Mouse (Mus musculus): ENCODE data around the gene Gramd1a.

Gene Gramd1a

GRCm38 (mm10) chr7:31098697-31099611, 56.7 kb downstream of the Gramd1a start:
- in situ Hi-C loops (cut with MboI, MseI) = no loop called here

- in situ Hi-C loops (cut with MboI, MseI) = no loop called here
These were observed 58.0 kb downstream of the Gramd1a start for GRCm38 (mm10) chr7:31097583-31098248.

DNA sequence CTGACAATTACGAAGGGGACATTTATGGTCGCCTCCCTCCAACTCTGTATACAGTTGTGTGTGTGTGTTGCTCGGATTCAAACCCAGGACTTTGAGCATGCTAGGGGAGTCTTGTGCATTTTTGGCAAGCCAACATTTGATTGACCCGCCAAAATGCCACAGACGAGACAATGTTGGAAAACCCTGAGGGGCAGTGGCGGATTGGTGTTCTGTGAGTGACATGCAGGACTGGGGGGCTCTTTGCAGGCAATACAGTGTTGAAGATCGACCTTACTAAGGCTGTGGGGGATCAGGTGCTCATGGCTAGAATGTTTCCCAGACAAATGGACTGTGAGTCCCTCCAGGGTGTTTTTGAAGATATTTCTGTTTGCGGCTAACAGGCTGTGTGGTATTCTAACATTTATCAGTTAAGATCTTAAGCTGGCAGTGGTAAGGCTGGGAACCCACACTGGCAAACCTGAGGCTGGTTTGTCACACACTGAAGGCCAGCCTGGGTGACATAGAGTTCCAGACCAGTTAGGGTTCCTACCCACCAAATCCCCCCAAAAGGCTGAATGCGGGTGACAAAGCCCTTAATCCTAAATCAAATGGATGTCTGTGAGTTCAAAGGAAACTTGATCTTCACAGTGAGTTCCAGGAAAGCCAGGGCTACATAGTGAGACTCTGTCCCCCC, 58.7 kb downstream of the Gramd1a start:
- in situ Hi-C loops (cut with MboI, MseI) = no loop called here

DNA sequence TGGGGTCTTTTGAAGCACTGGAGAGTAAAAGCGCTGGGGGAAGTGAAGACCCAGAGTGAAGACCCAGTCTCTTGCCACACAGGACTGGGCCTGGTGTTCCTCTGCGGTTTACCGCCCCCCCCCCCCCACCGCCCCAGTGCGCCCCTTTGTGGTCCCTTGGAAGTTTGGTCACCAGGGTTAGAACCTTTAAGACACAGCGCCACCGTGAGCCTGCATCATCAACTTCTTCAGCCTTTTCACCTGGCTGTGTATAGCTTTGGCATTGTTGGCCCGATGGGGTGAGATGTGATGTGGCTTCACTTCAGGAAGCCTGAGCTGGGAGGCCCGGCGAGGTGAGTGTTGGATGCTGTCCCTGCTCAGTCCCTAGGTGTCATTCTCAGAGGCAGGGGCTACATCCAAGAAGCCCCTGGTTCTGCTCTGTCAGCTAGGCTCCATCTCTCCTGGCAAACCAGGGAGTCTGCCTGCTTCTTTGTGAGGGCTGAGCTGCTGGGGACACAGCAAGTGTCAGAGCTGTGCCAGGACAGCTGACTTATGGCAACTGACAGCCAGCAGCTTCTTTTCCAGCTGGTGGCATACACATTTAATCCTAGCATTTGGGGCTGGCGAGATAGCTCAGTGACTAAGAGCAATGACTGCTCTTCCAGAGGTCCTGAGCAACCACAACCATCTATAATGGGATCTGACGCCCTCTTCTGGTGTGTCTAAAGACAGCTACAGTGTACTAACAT, 60.8 kb downstream of the Gramd1a start:
- in situ Hi-C loops (cut with MboI, MseI) = no loop called here

GRCm38 (mm10) chr7:31089721-31090120, 66.0 kb downstream of the Gramd1a start:
- in situ Hi-C loops (cut with MboI, MseI) = no loop called here

DNA sequence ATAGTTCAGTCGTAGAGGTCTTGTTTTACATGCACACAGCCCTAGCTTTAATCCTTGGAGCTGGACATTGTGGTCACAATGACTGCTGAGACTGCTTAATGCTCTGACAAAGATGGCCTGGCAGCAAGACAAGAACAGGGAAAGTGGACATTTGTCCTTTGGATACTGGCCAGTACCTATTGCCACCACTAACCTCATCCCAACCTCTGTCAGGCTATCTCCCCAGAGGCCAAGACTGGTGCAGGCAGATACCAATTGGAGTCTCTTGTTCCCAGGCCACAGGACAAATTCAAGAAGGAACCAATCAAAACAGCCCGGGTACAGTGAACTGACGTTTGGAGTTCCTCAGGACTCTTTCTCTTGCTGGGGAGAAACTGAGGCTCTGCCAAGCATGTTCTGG, 67.5 kb downstream of the Gramd1a start:
- in situ Hi-C loops (cut with MboI, MseI) = no loop called here

DNA sequence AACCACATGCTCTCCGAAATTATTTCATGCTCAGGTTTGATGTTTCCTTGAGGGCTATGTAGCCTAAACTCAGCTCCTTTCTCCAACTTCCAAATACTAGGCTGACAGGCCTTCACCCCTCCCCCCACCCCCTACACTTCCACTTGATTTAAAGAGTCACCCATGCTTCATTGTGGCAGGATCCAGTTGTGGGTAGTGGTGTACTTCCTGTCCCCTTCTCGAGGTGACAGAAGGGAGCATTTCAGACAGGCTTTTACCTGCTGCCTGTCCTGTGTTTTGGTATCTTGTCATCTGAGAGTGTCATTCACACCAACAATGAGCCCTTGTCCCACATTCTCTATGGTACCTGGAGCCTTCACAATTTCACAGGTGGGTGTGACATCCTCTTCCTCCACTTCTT, 68.4 kb downstream of the Gramd1a start:
- in situ Hi-C loops (cut with MboI, MseI) = no loop called here

GRCm38 (mm10) chr7:31086175-31086755, 69.4 kb downstream of the Gramd1a start:
- in situ Hi-C loops (cut with MboI, MseI) = no loop called here

DNA sequence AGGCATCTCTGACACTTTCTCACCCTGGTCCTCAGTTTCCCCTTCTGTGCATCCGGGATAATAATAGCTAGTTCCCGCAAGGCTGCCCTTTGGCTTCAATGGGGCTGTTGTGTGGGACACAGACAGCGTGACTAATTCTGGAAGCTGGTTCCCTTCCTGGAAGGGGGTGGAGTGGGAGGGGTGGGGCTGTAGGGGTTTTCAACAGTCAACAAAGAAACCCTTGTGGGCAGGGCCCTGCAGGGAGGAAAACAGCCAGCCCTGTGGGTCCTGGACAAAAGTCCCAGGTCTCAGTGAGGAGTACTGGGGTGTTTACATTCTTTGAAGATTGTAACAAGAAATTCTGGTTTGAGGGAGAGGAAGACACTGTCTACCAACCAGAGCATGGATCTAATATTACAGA, 70.5 kb downstream of the Gramd1a start:
- in situ Hi-C loops (cut with MboI, MseI) = no loop called here

GRCm38 (mm10) chr7:31084140-31084539, 71.6 kb downstream of the Gramd1a start:
- in situ Hi-C loops (cut with MboI, MseI) = no loop called here

GRCm38 (mm10) chr7:31082831-31083588, 72.7 kb downstream of the Gramd1a start:
- in situ Hi-C loops (cut with MboI, MseI) = no loop called here

- in situ Hi-C loops (cut with MboI, MseI) = no loop called here
These were observed 73.6 kb downstream of the Gramd1a start for GRCm38 (mm10) chr7:31082106-31082505.

DNA sequence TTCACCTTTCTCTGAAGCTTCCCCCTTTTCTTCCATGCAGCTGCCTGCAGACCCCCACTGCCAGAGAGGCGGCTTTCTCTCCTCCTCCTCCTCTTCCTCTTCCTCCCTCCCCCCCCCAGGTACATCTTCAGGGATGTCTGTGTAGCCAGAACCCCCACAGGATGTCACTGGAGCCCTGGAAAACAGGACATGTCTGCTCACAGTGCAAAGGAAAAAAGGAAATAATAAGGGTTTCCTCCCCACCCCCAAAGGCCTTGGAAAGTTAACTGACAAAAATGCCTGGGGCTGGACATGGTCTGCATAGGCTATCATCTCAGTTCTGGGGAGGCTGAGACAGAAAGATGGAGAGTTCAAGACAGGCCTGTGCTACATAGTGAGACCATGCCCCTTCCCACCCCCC, 74.6 kb downstream of the Gramd1a start:
- in situ Hi-C loops (cut with MboI, MseI) = no loop called here

DNA sequence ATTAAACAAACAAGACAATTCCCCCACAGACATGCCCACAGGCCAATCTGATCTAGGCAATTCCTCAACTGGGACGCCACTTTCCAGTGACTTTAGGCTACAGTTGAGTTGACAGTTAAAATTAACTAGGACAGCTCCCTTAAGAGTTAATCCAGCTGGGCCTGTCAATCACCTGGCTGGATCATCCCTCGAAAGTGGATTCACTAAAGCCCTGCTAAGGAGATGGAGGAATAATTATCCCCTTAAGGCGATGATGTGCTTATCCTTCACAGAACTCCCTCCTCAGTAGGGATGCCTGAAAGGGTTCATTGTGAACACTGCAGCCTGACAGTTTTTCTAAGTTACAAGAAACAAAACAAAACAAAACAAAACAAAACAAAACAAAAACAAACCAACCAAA, 75.1 kb downstream of the Gramd1a start:
- in situ Hi-C loops (cut with MboI, MseI) = no loop called here
